Mouse (Mus musculus): ENCODE measurements around the gene Ift43.
A peak's percentile ranks its signal among the peaks of the same experiment; 100 is the strongest.

Ift43 gene

GRCm38 (mm10) chr12:86116295-86116835 lies 34.0 kb downstream of the Ift43 start:
- DNase-seq (ENCODE audit: extremely low read depth, insufficient read length, low spot score) = no peak

- DNase-seq (ENCODE audit: extremely low read depth, insufficient read length, low spot score) = no peak
Observed at GRCm38 (mm10) chr12:86124016-86124415, 41.7 kb downstream of the Ift43 start.

DNA sequence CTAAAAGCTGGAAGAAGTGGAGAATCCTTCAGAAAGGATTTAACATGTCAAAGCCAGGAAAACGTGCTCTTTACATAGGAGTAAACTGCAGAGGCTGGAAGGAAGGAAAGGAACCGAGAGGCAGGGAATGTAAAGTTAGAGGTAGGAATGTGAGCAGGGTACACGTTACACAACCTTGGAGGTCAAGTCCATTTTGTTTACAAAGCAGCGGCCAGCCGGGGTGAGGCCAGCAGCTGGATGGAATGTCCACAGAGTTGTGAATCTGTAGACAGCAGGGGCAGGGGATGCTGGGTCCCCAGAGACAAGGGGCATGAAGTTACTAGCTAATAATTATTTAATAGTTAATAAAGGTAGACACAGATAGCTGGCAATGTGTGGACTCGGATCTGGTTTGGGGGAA lies 45.8 kb downstream of the Ift43 start:
- DNase-seq (ENCODE audit: extremely low read depth, insufficient read length, low spot score) = no peak

GRCm38 (mm10) chr12:86129005-86129404 lies 46.7 kb downstream of the Ift43 start:
- peak; percentile 77 for DNase-seq (ENCODE audit: extremely low read depth, insufficient read length, low spot score)

DNA sequence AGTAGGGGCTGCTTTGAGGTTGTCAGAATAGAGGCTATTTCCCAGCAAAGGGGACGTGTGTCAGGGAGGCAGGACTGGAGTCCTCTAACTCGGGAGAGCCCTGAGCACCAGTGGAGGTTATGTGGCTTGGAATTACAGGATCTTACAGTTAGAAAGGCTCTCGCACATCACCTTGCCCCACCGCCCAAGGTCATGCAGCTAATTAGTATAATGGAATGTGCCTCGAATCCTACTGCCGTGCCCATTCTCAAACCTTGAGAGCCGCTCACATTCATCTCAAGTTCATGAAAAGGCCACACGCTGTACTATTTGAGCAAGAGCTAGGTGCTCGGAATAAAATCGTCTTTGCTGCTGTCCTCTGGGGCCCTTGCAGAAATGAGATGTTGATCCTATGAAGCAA lies 47.4 kb downstream of the Ift43 start:
- DNase-seq (ENCODE audit: extremely low read depth, insufficient read length, low spot score) = no peak

- no peak for DNase-seq (ENCODE audit: extremely low read depth, insufficient read length, low spot score)
Observed at GRCm38 (mm10) chr12:86132799-86133198, 50.5 kb downstream of the Ift43 start.

DNA sequence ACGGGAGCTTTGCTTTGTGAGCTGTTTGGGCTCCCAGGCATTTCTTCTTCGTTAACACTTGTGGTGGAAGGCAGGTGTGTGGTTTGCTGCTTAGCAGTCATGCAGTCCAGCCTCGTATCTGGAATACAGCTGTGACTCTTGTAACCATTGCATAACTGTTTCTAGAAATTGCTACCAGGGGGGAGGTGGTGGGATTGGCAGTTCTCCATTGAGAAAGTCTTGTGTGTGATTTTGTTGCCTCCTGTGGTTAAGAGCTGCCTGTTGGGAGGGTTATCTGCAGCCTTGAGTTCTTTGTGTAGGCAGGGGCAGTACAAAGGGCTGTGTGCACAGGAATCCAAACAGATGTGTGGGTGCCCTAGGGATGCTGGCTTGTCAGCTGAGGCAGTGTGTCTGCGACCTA lies 53.4 kb downstream of the Ift43 start:
- no peak for DNase-seq (ENCODE audit: extremely low read depth, insufficient read length, low spot score)

DNA sequence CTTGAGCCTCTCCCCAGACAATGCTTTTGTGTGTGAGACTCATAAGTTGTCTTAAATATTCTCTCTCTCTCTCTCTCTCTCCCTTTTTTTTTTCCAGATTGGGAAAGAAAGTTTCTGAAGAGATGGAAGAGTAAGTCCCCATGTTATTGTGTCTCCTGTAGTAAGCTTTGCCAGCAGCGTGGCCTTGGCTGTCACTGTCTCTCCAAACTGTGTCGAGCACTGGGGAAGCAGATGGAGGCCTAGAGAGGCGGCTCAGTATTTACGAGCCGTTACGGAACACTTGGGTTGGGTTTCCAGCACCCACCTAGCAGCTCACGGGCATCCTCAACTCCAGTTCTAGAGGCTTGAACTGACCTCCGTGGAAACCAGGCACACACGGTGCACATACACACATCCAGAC lies 56.4 kb downstream of the Ift43 start:
- DNase-seq (ENCODE audit: extremely low read depth, insufficient read length, low spot score) = no peak

- DNase-seq (ENCODE audit: extremely low read depth, insufficient read length, low spot score) = peak; percentile 23
Observed at GRCm38 (mm10) chr12:86142389-86142788, 60.0 kb downstream of the Ift43 start.

- no peak for DNase-seq (ENCODE audit: extremely low read depth, insufficient read length, low spot score)
Observed at GRCm38 (mm10) chr12:86146246-86146645, 63.9 kb downstream of the Ift43 start.

DNA sequence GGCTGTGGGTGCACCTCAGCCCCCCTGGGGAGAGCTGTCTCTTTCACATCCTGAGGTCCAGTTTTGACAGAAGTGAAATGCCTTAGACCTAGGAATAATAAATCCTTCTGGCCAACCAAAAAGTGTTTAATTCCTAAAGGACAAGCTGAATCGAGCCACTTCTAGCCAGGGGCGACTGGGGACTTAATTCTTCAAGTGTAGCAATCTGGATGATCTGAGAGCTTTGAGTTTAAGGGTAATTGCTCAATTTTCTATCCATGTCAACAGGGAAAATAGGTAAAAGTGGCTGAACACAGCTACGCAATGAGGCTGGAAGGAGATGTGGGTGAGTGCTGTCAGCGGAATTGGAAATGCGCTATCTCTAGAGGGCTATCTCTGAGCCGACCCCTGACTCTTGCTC lies 65.9 kb downstream of the Ift43 start:
- no peak for DNase-seq (ENCODE audit: extremely low read depth, insufficient read length, low spot score)

- no peak for DNase-seq (ENCODE audit: extremely low read depth, insufficient read length, low spot score)
Observed at GRCm38 (mm10) chr12:86149087-86149486, 66.7 kb downstream of the Ift43 start.

- DNase-seq (ENCODE audit: extremely low read depth, insufficient read length, low spot score) = no peak
Observed at GRCm38 (mm10) chr12:86151941-86152340, 69.6 kb downstream of the Ift43 start.

GRCm38 (mm10) chr12:86153213-86153957 lies 71.0 kb downstream of the Ift43 start:
- no peak for DNase-seq (ENCODE audit: extremely low read depth, insufficient read length, low spot score)

- DNase-seq (ENCODE audit: extremely low read depth, insufficient read length, low spot score) = no peak
Observed at GRCm38 (mm10) chr12:86155176-86155575, 72.8 kb downstream of the Ift43 start.

DNA sequence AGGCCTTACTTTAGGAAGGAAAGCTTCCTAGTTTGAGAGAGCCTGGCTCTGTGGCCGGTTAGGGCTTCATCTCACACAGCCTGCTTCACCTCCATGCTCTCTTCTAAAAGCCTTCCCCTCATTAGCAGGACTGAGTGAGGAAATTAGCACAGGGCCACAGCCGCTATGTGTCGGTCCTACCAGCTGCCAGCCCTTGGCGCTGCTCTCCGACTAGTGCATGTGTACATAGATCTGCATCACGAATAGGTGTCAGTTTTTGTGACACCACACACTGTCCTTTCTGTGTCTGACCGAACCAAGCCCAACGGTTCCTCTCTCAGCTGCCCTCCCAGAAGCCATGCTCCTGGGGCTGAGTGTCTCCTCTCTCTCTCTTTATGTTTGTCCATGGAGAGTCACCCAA lies 74.8 kb downstream of the Ift43 start:
- DNase-seq (ENCODE audit: extremely low read depth, insufficient read length, low spot score) = no peak

- peak; percentile 15 for DNase-seq (ENCODE audit: extremely low read depth, insufficient read length, low spot score)
Observed at GRCm38 (mm10) chr12:86157894-86158444, 75.6 kb downstream of the Ift43 start.

DNA sequence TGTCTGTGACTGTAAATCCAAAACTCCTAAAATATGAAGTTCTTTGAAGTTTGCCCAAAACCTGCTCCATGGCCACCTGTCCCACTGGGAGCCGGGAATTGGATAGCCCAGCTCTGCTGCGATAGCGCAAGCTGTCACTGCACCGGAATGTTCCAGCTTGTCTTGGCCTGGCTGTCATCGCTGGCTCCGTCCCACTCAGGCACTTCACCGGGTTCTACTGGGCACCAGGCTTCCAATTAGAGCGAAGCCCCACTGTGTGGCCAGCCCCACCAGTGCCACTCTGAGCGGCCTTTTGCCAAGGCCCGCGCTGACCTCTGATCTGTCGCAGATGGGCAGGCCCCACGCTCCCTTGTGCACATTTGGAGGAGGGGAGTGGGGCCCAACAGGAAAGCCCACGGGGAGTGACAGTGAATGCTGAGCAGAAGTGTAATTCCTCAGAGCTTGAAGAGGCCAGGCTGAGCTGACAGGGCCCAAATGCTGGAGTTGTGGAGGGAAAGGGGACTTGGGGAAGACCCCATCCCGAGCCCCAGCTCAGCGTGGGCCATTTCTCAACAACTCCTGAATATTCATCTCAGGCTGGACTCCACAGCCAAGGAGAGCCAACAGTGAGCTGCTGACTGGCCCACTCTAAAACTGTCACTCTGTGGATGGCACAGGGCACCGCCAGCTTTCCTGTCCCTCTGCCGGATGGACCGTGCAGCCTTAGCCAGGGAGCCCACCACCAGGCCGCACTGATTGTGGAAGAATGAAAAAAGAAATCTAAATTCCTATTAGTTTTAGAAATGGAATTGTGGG lies 76.5 kb downstream of the Ift43 start:
- DNase-seq (ENCODE audit: extremely low read depth, insufficient read length, low spot score) = no peak

DNA sequence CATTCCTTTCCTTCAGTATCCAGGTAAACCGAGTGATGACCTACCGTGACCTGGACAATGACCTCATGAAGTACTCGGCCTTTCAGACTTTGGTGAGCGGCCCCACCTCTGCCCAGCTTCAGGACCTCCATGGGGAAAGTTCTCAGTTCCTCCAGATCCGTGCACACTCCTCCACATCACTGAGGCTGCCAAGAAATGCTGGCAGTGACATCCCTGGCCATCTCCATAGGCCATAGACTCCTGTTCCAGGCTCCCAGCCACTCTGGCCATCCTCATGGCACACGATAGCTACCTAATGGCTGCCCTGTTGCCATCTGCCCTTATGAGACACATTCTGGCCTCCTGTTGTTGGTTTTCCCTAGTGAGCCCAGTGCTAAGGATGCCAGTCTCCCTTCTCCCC lies 79.1 kb downstream of the Ift43 start:
- no peak for DNase-seq (ENCODE audit: extremely low read depth, insufficient read length, low spot score)

DNA sequence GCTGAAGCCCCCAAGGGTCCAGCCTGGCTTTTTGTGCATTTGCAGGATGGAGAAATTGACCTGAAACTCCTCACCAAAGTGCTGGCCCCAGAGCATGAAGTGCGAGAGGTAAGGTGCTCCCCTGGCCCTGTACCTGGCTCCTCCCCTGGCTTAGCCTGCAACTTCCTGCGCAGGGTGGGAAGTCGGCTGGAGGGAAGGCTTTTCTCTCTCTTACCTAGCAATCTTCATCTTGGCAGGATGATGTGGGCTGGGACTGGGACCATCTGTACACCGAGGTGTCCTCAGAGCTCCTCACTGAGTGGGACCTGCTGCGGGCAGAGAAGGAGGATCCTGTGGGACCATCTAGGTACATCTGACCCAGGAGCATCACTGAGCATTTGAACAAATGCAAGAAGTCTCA lies 79.6 kb downstream of the Ift43 start:
- no peak for DNase-seq (ENCODE audit: extremely low read depth, insufficient read length, low spot score)

Measured in 3134 (cell line).